Mouse (Mus musculus) heart, adult 9 months (tissue): ENCODE results near the gene Tas2r121.
"Not testable (repeated sequence)": the region's sequence is repeated elsewhere in the genome, so short reads cannot be mapped to it uniquely, and the experiment has no call there.

Experiments
- DNase-seq, 2 experiments: peaks; one replicate each; pipeline ENCODE4 v3.0.0; 2022; ENCODE audit warnings: low spot score in 2 of 2

Gene Tas2r121

GRCm38 (mm10) chr6:132700907-132701306, at the start of gene Tas2r121:
Gene Tas2r121 (minus strand): TSS chr6:132701007.
- DNase-seq: no peak

GRCm38 (mm10) chr6:132750206-132750605, 49.4 kb upstream of the Tas2r121 start:
- no peak for DNase-seq

GRCm38 (mm10) chr6:132737935-132738334, 37.1 kb upstream of the Tas2r121 start, which contains the start of gene Tas2r115:
Gene Tas2r115 (minus strand): TSS chr6:132738035.
- no peak for DNase-seq

- DNase-seq: no peak
Observed at GRCm38 (mm10) chr6:132711828-132712227, 11.0 kb upstream of the Tas2r121 start, which contains the start of gene Tas2r122. Gene Tas2r122 (minus strand): TSS chr6:132711928.

- DNase-seq: not testable (repeated sequence)
Observed at GRCm38 (mm10) chr6:132691596-132691995, 9.2 kb downstream of the Tas2r121 start.

GRCm38 (mm10) chr6:132656653-132657052, 44.2 kb downstream of the Tas2r121 start, which contains the start of gene Tas2r120:
Gene Tas2r120 (plus strand): TSS chr6:132656953.
- DNase-seq: no peak

- DNase-seq: no peak
Observed at GRCm38 (mm10) chr6:132651426-132651825, 49.4 kb downstream of the Tas2r121 start, which contains the start of gene A630073D07Rik. Gene A630073D07Rik (minus strand): TSS chr6:132651526.
